Mouse (Mus musculus) heart, embryonic 12.5 days (tissue): ENCODE data around the gene Fam89b. TPM values are rescaled to one million over a fixed set of nuclear protein-coding genes. Genes with fewer than 3 reads are reported as not detected.

Source experiments
- ATAC-seq: fragments of 200-750 bp; cut with Nextera tagmentation; 2 replicates; pipeline ENCODE4 v1.8.0; 2017; ENCODE audit warnings: moderate TSS enrichment, moderate library complexity; ENCODE audit not compliant: insufficient number of reproducible peaks, low FRiP score
- H3K27ac ChIP-seq: fragments of 300-500 bp; sonication (generic); 2 replicates; pipeline ENCODE4 v1.5.1; 2016; ENCODE audit warnings: mild to moderate bottlenecking, moderate library complexity; ENCODE audit not compliant: poor library complexity, severe bottlenecking
- H3K27me3 ChIP-seq: fragments of 300-500 bp; sonication (generic); replicated peaks from 2 replicates; pipeline ENCODE4 v1.6.1; 2016; ENCODE audit warnings: mild to moderate bottlenecking, moderate library complexity
- H3K36me3 ChIP-seq: fragments of 300-500 bp; sonication (generic); 2 replicates; pipeline ENCODE4 v1.6.1; 2016; ENCODE audit warnings: mild to moderate bottlenecking, moderate library complexity
- H3K4me1 ChIP-seq: fragments of 300-500 bp; sonication (generic); replicated peaks from 2 replicates; pipeline ENCODE4 v1.6.1; 2016; ENCODE audit warnings: mild to moderate bottlenecking
- H3K4me2 ChIP-seq: fragments of 300-500 bp; sonication (generic); 2 replicates; pipeline ENCODE4 v1.6.1; 2016; ENCODE audit warnings: mild to moderate bottlenecking, moderate library complexity
- H3K4me3 ChIP-seq: fragments of 300-500 bp; sonication (generic); 2 replicates; pipeline ENCODE4 v1.5.1; 2016; ENCODE audit warnings: mild to moderate bottlenecking
- H3K9ac ChIP-seq: fragments of 300-500 bp; sonication (generic); 2 replicates; pipeline ENCODE4 v1.6.1; 2016; ENCODE audit warnings: mild to moderate bottlenecking, moderate library complexity
- H3K9me3 ChIP-seq: fragments of 300-500 bp; sonication (generic); replicated peaks from 2 replicates; pipeline ENCODE4 v1.6.1; 2016; ENCODE audit warnings: mild to moderate bottlenecking, moderate library complexity
- WGBS: fragments of 180-500 bp; shearing (Covaris S2); methylation state at CpG from one replicate; pipeline ENCODE4 v1.1.7; 2016; 5-methylcytosine and 5-hydroxymethylcytosine counted together
- polyA plus RNA-seq: library from polyadenylated mRNA; unstranded; fragments of >200 nt; fragmentation: Nextera tagmentation; extraction: Ambion mirVana; gene quantifications from 2 replicates; pipeline ENCODE4 v1.2.1, GENCODE M21; 2016

Gene Fam89b
- polyA plus RNA-seq, 1 experiment from 2014 or later, result 78.9 TPM

GRCm38 (mm10) chr19:5751742-5752141 lies 22.3 kb upstream of the Fam89b start:
- 0 out of 2 replicates have a peak overlapping the region, but pooled peaks have one; percentile 22 for H3K9ac ChIP-seq
- no peaks in the 10 kb centered on the region for H3K9me3 ChIP-seq
- peaks cover 26% of the 10 kb centered on the region for H3K4me1 ChIP-seq
- H3K36me3 ChIP-seq, result peaks cover 20% of the 10 kb centered on the region
- H3K4me3 ChIP-seq, result no peak overlapping the region
- H3K27me3 ChIP-seq, result peaks cover 100% of the 10 kb centered on the region
- H3K4me2 ChIP-seq, result peak overlapping the region; percentile 26; the same call in 1 of the 2 replicates
- ATAC-seq, result no peak
- no peak overlapping the region for H3K27ac ChIP-seq
- 9% methylated on average over 17 of the region's 20 CpGs for WGBS

DNA sequence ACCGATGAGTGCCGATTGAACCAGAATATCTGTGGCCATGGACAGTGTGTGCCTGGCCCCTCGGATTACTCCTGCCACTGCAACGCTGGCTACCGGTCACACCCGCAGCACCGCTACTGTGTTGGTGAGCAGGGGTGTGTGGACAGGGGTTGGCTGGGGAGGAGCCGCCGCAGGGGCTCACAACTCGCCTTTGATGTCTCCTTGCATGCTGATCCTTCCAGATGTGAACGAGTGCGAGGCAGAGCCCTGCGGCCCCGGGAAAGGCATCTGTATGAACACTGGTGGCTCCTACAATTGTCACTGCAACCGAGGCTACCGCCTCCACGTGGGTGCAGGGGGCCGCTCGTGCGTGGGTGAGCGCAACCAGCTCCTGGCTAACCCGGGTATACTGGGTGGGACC lies 21.5 kb upstream of the Fam89b start:
- WGBS, result 8% methylated on average over 22 of the region's 22 CpGs

DNA sequence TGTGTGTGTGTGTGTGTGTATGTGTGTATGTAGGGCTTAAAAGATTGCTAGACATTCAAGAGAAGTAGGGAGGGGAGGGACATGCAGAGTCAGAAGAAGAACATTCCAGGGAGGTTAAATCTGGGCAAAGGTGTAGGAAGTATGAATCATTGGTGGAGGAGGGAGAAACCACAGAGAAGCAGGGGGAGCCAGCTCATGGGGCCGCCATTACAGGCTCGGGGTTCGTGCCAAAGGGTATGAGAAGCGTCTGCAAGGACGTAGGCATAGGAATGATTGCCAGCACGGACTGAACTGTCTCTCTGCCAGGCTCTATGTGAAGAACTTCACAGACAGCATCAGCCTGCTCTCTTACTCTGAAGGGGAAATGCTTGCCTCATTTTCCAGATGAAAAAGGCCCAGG lies 20.0 kb upstream of the Fam89b start:
- WGBS, result 78% methylated on average over 6 of the region's 6 CpGs
- peaks cover 36% of the 10 kb centered on the region for H3K4me1 ChIP-seq
- H3K27me3 ChIP-seq, result peaks cover 96% of the 10 kb centered on the region
- no peak overlapping the region for H3K9ac ChIP-seq
- peaks cover 19% of the 10 kb centered on the region for H3K36me3 ChIP-seq
- no peak overlapping the region for H3K4me2 ChIP-seq
- no peak overlapping the region for H3K4me3 ChIP-seq
- H3K9me3 ChIP-seq, result no peaks in the 10 kb centered on the region
- no peak overlapping the region for H3K27ac ChIP-seq
- ATAC-seq, result no peak

More for the DNA sequence above, 21.5 kb upstream of the Fam89b start:
- ATAC-seq, result no peak
- H3K9me3 ChIP-seq, result no peaks in the 10 kb centered on the region
- peaks cover 20% of the 10 kb centered on the region for H3K36me3 ChIP-seq
- no peak overlapping the region for H3K27ac ChIP-seq
- H3K9ac ChIP-seq, result 0 out of 2 replicates have a peak overlapping the region, but pooled peaks have one; percentile 22
- no peak overlapping the region for H3K4me3 ChIP-seq
- no peak overlapping the region for H3K4me2 ChIP-seq
- H3K27me3 ChIP-seq, result peaks cover 98% of the 10 kb centered on the region
- peaks cover 28% of the 10 kb centered on the region for H3K4me1 ChIP-seq

DNA sequence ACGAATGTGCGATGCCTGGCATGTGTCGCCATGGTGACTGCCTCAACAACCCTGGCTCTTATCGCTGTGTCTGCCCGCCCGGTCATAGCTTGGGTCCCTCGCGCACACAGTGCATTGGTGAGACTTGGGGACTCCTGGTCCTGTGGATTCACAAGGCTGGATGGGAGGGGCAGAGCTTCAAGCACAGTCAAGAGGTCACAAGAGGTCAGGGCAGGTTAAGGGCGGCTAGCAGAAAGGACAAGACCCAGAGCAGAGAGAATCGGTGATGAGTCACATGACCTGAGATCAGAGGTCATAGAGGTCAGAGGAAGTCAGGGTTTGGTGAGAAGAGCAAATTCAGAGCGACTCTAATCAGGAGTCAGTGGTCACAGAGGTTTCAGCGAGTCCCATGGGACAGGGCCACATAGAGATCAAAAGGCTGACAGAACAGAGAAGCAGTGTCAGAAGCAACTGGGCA lies 17.5 kb upstream of the Fam89b start:
- H3K4me1 ChIP-seq, result peaks cover 52% of the 10 kb centered on the region
- no peak overlapping the region for H3K9ac ChIP-seq
- whole genome bisulfite sequencing, result 27% methylated on average over 12 of the region's 12 CpGs

GRCm38 (mm10) chr19:5745756-5746710 lies 16.6 kb upstream of the Fam89b start:
- peak overlapping the region; percentile 70 for H3K4me2 ChIP-seq
- 6% methylated on average over 36 of the region's 36 CpGs for WGBS
- H3K4me1 ChIP-seq, result peaks cover 48% of the 10 kb centered on the region
- peaks cover 8% of the 10 kb centered on the region; the same call in 1 of the 2 replicates for H3K36me3 ChIP-seq
- no peaks in the 10 kb centered on the region for H3K9me3 ChIP-seq
- peak overlapping the region; percentile 61 for H3K9ac ChIP-seq
- H3K4me3 ChIP-seq, result peak overlapping the region; percentile 26
- 0 out of 2 replicates have a peak, but pooled peaks have one; percentile 18 for ATAC-seq
- H3K27me3 ChIP-seq, result peaks cover 80% of the 10 kb centered on the region
- no peak overlapping the region for H3K27ac ChIP-seq

More for the DNA sequence above, 17.5 kb upstream of the Fam89b start:
- Histone ChIP-seq H3K4me2 (no peak overlapping the region), H3K9me3 (no peaks in the 10 kb centered on the region), H3K27me3 (peaks cover 89% of the 10 kb centered on the region), H3K36me3 (peaks cover 8% of the 10 kb centered on the region; the same call in 1 of the 2 replicates), H3K4me3 (no peak overlapping the region), H3K27ac (no peak overlapping the region)
- ATAC-seq, result no peak

- Histone ChIP-seq H3K27me3 (peaks cover 66% of the 10 kb centered on the region), H3K4me1 (peaks cover 50% of the 10 kb centered on the region), H3K4me3 (peak overlapping the region; percentile 80; the same call in 1 of the 2 replicates), H3K9ac (peak overlapping the region; percentile 95; the same call in 1 of the 2 replicates), H3K9me3 (no peaks in the 10 kb centered on the region), H3K27ac (no peak overlapping the region), H3K4me2 (peak overlapping the region; percentile 95), H3K36me3 (peaks cover 4% of the 10 kb centered on the region; the same call in 1 of the 2 replicates)
- ATAC-seq, result no peak
- WGBS, result 55% methylated on average over 5 of the region's 5 CpGs
Observed at GRCm38 (mm10) chr19:5743576-5743975, 14.1 kb upstream of the Fam89b start.

- 3% methylated on average over 32 of the region's 32 CpGs for WGBS
- peaks cover 49% of the 10 kb centered on the region for H3K4me1 ChIP-seq
- no peaks in the 10 kb centered on the region for H3K36me3 ChIP-seq
- H3K4me3 ChIP-seq, result peak overlapping the region; percentile 80
- peak overlapping the region; percentile 95 for H3K4me2 ChIP-seq
- peaks cover 54% of the 10 kb centered on the region for H3K27me3 ChIP-seq
- H3K9me3 ChIP-seq, result no peaks in the 10 kb centered on the region
- ATAC-seq, result peak; percentile 27; the same call in 1 of the 2 replicates
- peak overlapping the region; percentile 95 for H3K9ac ChIP-seq
- H3K27ac ChIP-seq, result peak overlapping the region; percentile 91
Observed at GRCm38 (mm10) chr19:5742241-5742641, 12.8 kb upstream of the Fam89b start.

- Histone ChIP-seq H3K36me3 (no peaks in the 10 kb centered on the region), H3K27ac (peak overlapping the region; percentile 91), H3K4me1 (peaks cover 44% of the 10 kb centered on the region), H3K9me3 (no peaks in the 10 kb centered on the region), H3K27me3 (peaks cover 50% of the 10 kb centered on the region), H3K9ac (peak overlapping the region; percentile 95), H3K4me2 (peak overlapping the region; percentile 95), H3K4me3 (peak overlapping the region; percentile 80)
- ATAC-seq, result peak; percentile 52
- 1% methylated on average over 52 of the region's 55 CpGs for WGBS
Observed at GRCm38 (mm10) chr19:5741641-5742240, 12.3 kb upstream of the Fam89b start.

DNA sequence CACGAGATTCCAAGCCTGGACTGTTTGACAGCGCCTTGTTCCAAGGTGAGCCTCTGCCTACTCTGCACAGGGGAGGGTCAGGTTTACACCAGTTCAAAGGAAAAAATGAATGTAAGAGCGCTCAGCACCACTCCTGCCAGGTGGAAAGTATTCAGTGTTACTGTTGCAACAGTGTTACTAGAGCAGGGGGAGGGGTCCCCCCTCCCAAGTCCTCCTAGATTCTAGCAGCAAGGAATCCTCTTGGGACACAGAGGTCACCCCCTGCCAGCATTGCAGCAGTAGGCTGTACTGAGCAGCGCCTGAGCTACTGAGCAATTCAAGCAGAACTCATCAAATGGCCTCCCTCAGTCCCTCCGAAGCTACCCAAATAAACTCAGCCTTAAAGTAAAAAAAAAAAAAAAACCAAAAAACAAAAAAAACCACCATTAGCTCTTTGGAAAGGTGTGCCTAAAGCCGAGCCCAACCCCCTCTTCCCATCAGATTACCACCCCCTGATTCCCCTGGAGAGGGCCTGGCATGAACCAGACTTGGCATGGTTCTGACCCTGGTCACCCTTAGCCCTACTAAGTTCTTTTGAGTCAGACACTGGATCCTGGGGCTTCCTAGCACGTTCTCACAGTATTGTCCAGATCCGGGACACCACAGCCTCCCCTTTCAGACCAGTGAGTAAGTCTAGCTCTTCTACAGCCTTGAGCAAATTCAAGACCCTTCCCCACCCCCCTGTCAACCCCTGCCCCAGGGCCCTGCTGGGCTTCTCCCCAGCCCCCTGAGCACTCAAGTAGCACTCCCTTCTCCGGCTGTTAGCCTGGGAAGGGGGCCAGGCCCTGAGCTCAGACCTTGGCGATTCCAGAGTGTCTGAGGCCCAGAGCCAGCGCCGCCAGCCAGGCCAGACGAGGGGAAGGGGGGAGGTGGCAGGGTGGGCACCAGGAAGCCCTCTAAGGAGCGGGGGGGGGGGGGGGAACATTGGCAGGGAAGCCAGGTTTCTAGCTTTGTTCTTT lies 11.2 kb upstream of the Fam89b start, which contains the start of gene Ltbp3:
Gene Ltbp3, plus strand, starts transcription at position 585 of the 998 bp plus-strand sequence.
- Histone ChIP-seq H3K4me1 (peaks cover 32% of the 10 kb centered on the region), H3K9ac (peak within 1 kb of the TSS; percentile 95), H3K9me3 (no peaks in the 10 kb centered on the region), H3K4me2 (peak within 1 kb of the TSS; percentile 95), H3K4me3 (peak within 1 kb of the TSS; percentile 80), H3K27me3 (peaks cover 52% of the 10 kb centered on the region), H3K36me3 (no peaks in the 10 kb centered on the region), H3K27ac (peak within 1 kb of the TSS; percentile 91)
- 28% methylated on average over 9 of the region's 14 CpGs for WGBS
- peak; percentile 36; the same call in 1 of the 2 replicates for ATAC-seq

- Histone ChIP-seq H3K9me3 (no peaks in the 10 kb centered on the region), H3K27me3 (peaks cover 44% of the 10 kb centered on the region), H3K4me2 (no peak overlapping the region), H3K27ac (no peak overlapping the region), H3K36me3 (no peaks in the 10 kb centered on the region), H3K9ac (no peak overlapping the region), H3K4me3 (no peak overlapping the region), H3K4me1 (peaks cover 27% of the 10 kb centered on the region)
- 34% methylated on average over 2 of the region's 2 CpGs for WGBS
- no peak for ATAC-seq
Observed at GRCm38 (mm10) chr19:5739446-5739845, 10.0 kb upstream of the Fam89b start.
